Mouse (Mus musculus) urinary bladder, adult 18-20 months (tissue): ENCODE measurements around the gene Mast4.
A peak's percentile ranks its signal among the peaks of the same experiment; 100 is the strongest.

Source experiments
- DNase-seq, 2 experiments: peaks; one replicate each; pipeline ENCODE4 v3.0.0; 2022; ENCODE audit warnings: low spot score in 2 of 2, mixed read lengths in 2 of 2

The Mast4 gene

GRCm38 (mm10) chr13:103316777-103317367, 17.4 kb downstream of the Mast4 start:
- no peak for DNase-seq

- no peak for DNase-seq
Observed at GRCm38 (mm10) chr13:103315113-103315708, 19.1 kb downstream of the Mast4 start.

DNA sequence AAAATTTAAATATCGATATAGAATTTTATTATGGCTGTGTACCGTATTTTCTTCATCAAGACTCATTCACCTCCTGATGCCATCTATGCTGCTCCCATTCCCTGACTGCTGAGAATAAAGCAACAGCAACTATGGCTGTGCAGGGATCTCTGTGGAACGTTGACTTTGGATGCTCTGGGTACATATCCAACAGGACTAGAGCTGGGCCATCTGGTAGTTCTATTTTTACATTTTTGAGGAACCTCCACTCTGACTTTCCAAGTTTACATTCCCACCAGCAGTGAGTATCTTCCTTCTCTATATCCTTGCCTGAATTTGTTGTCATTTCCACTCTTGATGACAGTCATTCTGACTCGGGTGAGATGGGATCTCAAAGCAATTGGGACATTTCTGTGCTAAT, 26.0 kb downstream of the Mast4 start:
- no peak for DNase-seq

GRCm38 (mm10) chr13:103303826-103304225, 30.5 kb downstream of the Mast4 start:
- DNase-seq: no peak

DNA sequence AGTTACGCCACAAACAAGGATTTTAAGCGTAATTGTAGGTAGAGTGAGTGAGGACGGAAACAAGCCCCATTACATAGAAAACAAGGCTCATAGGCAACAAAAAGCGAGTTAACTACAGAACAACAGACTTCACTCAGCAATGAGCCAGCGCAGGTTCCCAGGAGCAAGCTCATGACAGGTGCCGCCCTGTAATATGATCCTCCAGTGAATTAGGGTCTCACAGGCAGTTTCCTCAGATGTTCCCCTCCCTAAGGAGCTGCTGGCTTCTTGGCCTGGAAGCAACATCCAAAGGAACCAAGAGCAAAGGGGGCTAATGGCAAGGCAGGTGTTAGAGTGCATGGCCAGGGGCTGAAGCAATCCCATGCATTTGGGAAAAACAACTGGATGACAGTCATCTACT, 31.8 kb downstream of the Mast4 start:
- DNase-seq: no peak

DNA sequence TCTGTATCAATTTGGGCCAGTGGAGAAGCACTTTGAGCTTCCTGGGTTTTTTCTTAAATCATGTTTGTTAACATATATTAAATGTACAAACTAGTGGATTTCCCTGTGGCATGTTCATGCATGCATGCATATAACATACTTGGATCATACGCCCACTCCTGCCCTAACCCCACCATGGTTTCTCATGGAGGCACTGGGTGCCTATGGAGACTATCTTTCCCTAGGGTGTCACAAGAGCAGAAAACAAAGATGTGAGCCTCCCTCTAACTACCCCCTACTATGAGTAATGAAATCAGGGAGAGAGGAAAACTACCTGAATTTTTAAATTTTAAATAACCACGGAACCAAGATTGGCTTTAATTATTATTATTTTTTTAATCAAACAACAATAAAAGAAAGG, 32.2 kb downstream of the Mast4 start:
- DNase-seq: no peak

- no peak for DNase-seq
Observed at GRCm38 (mm10) chr13:103294424-103294823, 39.9 kb downstream of the Mast4 start.

GRCm38 (mm10) chr13:103293121-103293520, 41.2 kb downstream of the Mast4 start:
- no peak for DNase-seq

DNA sequence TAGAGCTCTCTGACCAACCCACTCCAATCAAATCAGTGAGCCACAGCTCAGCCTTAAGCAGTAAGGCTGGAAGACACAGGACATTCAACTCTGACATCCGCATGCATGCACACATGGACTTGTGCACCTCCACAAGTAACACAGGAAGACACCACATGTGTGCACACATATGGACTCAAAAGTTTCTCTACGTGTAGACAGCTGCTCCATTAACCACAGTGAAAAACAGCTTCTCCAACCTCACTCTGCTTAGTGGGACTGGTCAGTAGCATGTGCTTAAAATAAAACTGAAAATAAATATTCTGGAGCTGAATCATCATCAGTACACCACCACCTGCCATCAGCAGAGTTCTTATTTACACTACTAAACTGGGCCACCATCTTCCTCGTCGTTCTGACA, 43.2 kb downstream of the Mast4 start:
- DNase-seq: no peak

DNA sequence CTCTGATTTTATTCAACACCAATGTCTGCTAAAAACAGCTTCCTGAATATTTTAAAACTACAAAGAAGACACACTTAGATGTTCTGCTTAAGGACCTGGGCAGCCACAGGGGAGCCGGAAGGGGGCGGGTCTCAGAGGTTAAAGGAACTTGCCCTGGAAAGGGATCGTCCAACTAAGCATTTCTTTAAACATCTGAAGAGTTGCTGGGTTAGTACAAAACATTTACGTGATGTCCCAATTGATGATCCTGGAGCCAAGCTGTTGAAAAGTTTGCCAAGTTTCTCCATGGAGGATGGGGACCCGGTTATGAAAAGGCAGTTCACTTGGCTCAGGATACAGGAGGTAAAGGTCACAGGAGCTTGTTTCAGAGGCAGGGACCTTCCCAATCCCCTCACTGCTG, 48.5 kb downstream of the Mast4 start:
- DNase-seq: no peak

GRCm38 (mm10) chr13:103285036-103285435, 49.3 kb downstream of the Mast4 start:
- DNase-seq: no peak

GRCm38 (mm10) chr13:103270856-103271391, 63.4 kb downstream of the Mast4 start:
- DNase-seq: no peak

DNA sequence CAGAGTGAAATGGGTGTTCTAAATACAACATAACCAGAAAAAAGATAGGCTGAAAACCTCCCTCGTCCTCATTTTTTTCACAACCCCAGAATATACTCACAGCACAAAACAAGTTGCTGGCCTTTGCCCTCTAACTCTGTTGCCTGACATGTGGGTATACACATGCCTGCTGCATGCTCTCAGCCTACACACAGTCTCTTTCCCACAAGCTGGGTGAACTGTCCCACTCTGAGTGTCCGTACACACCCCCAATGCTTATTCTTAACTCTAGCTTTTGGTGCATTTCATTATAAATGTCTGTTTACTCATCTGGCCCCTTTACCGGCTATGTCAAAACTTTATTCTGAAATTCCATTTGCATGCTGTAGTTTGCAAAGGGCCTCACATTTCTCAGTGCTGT, 71.6 kb downstream of the Mast4 start:
- no peak for DNase-seq

DNA sequence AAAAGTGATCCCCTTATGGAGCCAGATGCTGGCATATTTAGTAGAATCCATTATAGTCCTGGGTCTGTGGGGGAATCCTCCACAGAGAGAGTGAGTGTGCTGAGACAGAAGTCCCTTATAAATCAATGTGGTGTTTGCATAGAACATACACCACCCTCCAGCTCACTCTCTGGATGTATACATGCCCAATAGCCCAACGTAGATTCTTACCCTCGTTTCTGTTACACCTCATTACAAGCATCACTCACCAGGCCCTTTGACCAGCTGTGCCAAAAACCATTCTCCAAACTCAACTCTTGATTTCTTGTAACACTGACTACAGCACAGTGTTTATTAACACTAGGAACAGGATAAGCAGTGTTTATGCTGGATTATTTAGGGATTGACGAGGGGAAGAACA, 72.2 kb downstream of the Mast4 start:
- no peak for DNase-seq

DNA sequence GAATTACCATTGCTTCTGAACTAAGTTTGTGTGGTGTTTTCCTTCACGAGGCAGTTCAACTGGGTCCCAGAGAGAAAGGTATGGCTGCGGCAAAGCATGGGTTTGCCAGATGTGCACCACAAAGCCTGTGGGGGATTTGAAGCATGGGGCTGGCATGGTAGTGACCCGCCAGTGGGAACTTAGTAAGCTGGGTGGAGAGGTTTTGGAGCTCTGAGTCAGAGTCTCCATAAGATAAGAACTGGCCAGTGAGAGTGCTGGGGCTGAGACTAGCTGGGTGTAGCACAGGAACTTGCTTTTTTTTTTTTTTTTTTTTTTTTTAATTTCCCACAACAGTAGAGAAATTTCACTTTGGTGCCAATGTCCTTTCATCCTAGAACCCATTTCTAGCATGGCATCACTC, 73.9 kb downstream of the Mast4 start:
- DNase-seq: peak in 1 of 2 experiments; percentile 8

- no peak for DNase-seq
Observed at GRCm38 (mm10) chr13:103258106-103258505, 76.2 kb downstream of the Mast4 start.

- DNase-seq: no peak
Observed at GRCm38 (mm10) chr13:103254861-103255260, 79.4 kb downstream of the Mast4 start.

DNA sequence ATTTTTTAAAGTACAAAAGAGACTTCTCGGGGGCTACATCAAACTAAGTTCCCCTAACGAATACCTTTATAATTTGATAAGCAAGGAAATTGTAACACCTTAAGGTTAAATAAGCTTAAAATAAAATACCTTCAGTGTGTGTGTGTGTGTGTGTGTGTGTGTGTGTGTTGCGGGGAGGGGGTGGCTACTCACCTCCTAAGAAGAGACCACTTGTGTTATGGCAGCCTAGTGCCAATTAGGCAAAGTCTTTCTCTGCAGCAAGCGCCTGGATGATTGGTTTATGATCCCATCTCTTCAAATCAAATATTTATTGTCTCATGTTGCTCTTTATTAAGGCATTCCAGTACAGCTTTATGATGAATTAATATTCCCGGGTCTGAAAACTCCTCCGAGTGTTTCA, 81.2 kb downstream of the Mast4 start:
- DNase-seq: no peak

DNA sequence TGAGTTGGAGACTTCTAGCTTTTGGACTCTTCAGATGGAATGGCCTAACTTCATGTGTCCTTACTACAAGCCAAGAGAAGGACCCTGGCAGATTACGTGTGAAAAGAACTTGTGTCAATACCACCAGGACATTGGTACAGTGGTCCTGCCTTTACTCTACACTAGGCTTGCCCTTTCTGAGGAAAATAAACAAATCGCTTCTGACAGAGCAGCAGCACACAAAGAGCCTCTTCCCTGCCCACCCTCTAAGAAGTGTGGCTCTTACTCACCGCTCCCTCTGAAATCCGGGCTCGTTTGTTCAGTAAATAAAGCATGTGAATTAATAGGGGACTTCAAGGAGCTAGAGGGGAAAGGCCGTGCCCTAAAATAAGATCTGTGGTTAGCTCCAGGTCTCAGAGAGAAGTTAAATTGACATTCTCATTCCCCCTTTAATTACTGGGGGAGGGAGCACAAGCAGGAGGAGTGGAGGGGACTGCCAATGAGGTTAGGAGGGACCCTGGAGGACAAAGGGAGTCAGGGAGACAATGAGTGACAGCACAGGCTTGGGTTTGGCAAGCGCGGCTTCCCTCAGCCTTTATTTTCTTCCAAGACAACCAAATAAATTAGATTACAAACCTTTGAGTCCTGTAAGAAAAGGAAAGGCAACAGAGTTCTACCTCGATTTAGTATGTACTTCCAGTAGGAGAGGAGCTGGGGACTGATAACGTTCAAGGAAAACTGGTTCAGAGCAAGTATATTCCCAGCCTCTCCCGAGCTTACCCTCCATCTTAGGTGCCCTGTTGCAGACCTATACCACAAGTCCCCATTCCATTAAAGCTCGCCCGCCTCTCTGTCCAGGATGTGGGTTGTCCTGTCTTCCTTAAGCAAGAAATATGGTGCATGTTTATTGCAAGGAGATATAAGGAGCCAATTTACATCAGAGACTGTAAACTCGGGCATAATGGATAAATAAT, 85.9 kb downstream of the Mast4 start:
- DNase-seq: no peak

GRCm38 (mm10) chr13:103246973-103247718, 87.2 kb downstream of the Mast4 start:
- no peak for DNase-seq

DNA sequence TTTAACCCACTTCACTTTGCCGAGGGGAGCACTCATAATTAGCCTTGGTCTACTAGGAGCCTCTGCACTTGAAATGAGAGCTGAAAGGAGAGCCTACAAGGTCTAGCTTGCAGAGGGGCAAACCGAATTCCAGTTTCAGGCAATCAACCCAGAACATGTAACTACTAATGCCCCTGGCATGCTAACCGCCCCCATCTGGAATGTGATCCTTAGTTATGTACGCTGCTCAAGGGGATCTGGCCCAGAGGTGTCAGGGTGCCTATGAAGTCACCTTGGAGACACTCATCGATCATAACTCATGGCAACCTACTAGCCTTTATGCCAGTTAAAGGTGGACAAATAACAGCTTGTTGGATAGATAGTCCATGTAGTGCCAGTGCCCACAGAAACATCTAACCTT, 88.9 kb downstream of the Mast4 start:
- DNase-seq: no peak

DNA sequence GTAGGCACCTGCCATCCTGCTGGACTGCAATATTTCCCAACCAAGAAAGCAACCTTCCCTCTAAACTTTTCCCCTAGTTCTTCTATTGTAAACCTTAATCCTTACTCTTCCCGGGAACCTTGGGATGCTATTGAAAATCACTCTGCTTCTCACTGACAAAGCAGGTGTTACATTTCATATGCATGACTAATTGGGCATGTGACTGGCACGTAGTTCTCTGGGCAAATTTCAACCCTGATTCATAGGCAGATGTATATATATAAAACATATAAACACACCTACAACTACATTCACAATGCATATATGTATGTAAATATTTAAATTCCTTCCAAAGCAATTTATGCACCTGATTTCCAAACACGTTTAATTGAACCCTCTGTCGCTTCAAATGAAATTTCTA, 90.2 kb downstream of the Mast4 start:
- DNase-seq: no peak
